Mouse (Mus musculus): ENCODE measurements around the gene S100a10.
"Not testable (repeated sequence)": the region's sequence is repeated elsewhere in the genome, so short reads cannot be mapped to it uniquely, and the experiment has no call there.

GRCm38 (mm10) chr3:93608970-93609369, 54.1 kb downstream of the S100a10 start:
- TF ChIP-seq POLR2A (IDR thresholded peaks at IDR 0.05; ENCODE audit: control insufficient read depth, low read depth, low read length) = not testable (repeated sequence)
- TF ChIP-seq CTCF (IDR thresholded peaks at IDR 0.05; ENCODE audit: control insufficient read depth, insufficient read depth, insufficient replicate concordance, low read depth, low read length) = peak; percentile 20; the same call in 1 of the 2 replicates

Measured in testis, adult 2 months (tissue).